Mouse (Mus musculus) midbrain, embryonic 12.5 days (tissue): ENCODE data around the gene Gpatch8. TPM values are rescaled to one million over a fixed set of nuclear protein-coding genes. Genes with fewer than 3 reads are reported as not detected.

ENCODE experiments used
- ATAC-seq: fragments of 200-750 bp; cut with Nextera tagmentation; 2 replicates; pipeline ENCODE4 v1.8.0; 2017; ENCODE audit warnings: low read depth, moderate TSS enrichment, moderate library complexity; ENCODE audit not compliant: low FRiP score
- H3K27ac ChIP-seq: fragments of 300-500 bp; sonication (generic); replicated peaks from 2 replicates; pipeline ENCODE4 v1.5.1; 2016; ENCODE audit warnings: mild to moderate bottlenecking
- H3K27me3 ChIP-seq: fragments of 300-500 bp; sonication (generic); 2 replicates; pipeline ENCODE4 v1.6.1; 2016; ENCODE audit warnings: mild to moderate bottlenecking
- H3K36me3 ChIP-seq: fragments of 300-500 bp; sonication (generic); 2 replicates; pipeline ENCODE4 v1.6.1; 2016
- H3K4me1 ChIP-seq: fragments of 300-500 bp; sonication (generic); 2 replicates; pipeline ENCODE4 v1.6.1; 2016
- H3K4me2 ChIP-seq: fragments of 300-500 bp; sonication (generic); replicated peaks from 2 replicates; pipeline ENCODE4 v1.6.1; 2016; ENCODE audit warnings: mild to moderate bottlenecking, moderate library complexity
- H3K4me3 ChIP-seq: fragments of 300-500 bp; sonication (generic); 2 replicates; pipeline ENCODE4 v1.5.1; 2016; ENCODE audit warnings: mild to moderate bottlenecking
- H3K9ac ChIP-seq: fragments of 300-500 bp; sonication (generic); replicated peaks from 2 replicates; pipeline ENCODE4 v1.6.1; 2016; ENCODE audit warnings: mild to moderate bottlenecking, moderate library complexity
- H3K9me3 ChIP-seq: fragments of 300-500 bp; sonication (generic); 2 replicates; pipeline ENCODE4 v1.6.1; 2016; ENCODE audit warnings: mild to moderate bottlenecking
- WGBS: fragments of 180-500 bp; shearing (Covaris S2); methylation state at CpG from one replicate; pipeline ENCODE4 v1.1.7; 2016; 5-methylcytosine and 5-hydroxymethylcytosine counted together
- polyA plus RNA-seq: library from polyadenylated mRNA; unstranded; fragments of >200 nt; fragmentation: Nextera tagmentation; extraction: Ambion mirVana; gene quantifications from 2 replicates; pipeline ENCODE4 v1.2.1, GENCODE M21; 2016

Gpatch8 gene
- polyA plus RNA-seq, 1 experiment from 2014 or later = 78.5 TPM

- Histone ChIP-seq H3K4me2 (no peak overlapping the region), H3K9me3 (no peaks in the 10 kb centered on the region), H3K27ac (no peak overlapping the region), H3K4me3 (no peak overlapping the region), H3K36me3 (peaks cover 36% of the 10 kb centered on the region), H3K27me3 (no peaks in the 10 kb centered on the region), H3K4me1 (no peaks in the 10 kb centered on the region), H3K9ac (no peak overlapping the region)
- 94% methylated on average over 2 of the region's 2 CpGs for WGBS
- no peak for ATAC-seq
These were observed 68.3 kb downstream of the Gpatch8 start for GRCm38 (mm10) chr11:102487901-102488300.

- Histone ChIP-seq H3K27me3 (no peaks in the 10 kb centered on the region), H3K4me2 (no peak overlapping the region), H3K9me3 (no peaks in the 10 kb centered on the region), H3K36me3 (peaks cover 33% of the 10 kb centered on the region), H3K27ac (no peak overlapping the region), H3K9ac (no peak overlapping the region), H3K4me3 (no peak overlapping the region), H3K4me1 (no peaks in the 10 kb centered on the region)
- no peak for ATAC-seq
- 72% methylated on average over 11 of the region's 11 CpGs for WGBS
These were observed 69.3 kb downstream of the Gpatch8 start for GRCm38 (mm10) chr11:102486733-102487386.

GRCm38 (mm10) chr11:102481779-102482178 is 74.4 kb downstream of the Gpatch8 start:
- no peak for ATAC-seq
- no peak overlapping the region for H3K4me2 ChIP-seq
- no peak overlapping the region for H3K9ac ChIP-seq
- no peaks in the 10 kb centered on the region for H3K4me1 ChIP-seq
- no peaks in the 10 kb centered on the region for H3K27me3 ChIP-seq
- peaks cover 72% of the 10 kb centered on the region for H3K36me3 ChIP-seq
- no peaks in the 10 kb centered on the region for H3K9me3 ChIP-seq
- 96% methylated on average over 10 of the region's 10 CpGs for WGBS
- no peak overlapping the region for H3K4me3 ChIP-seq
- no peak overlapping the region for H3K27ac ChIP-seq

GRCm38 (mm10) chr11:102480897-102481296 is 75.3 kb downstream of the Gpatch8 start:
- Histone ChIP-seq H3K9me3 (no peaks in the 10 kb centered on the region), H3K27ac (no peak overlapping the region), H3K4me2 (no peak overlapping the region), H3K9ac (no peak overlapping the region), H3K4me3 (no peak overlapping the region), H3K36me3 (peaks cover 63% of the 10 kb centered on the region), H3K27me3 (no peaks in the 10 kb centered on the region), H3K4me1 (no peaks in the 10 kb centered on the region)
- no peak for ATAC-seq
- WGBS = 81% methylated on average over 4 of the region's 4 CpGs

GRCm38 (mm10) chr11:102480111-102480510 is 76.1 kb downstream of the Gpatch8 start:
- no peaks in the 10 kb centered on the region for H3K9me3 ChIP-seq
- no peak for ATAC-seq

GRCm38 (mm10) chr11:102479581-102479980 is 76.6 kb downstream of the Gpatch8 start:
- H3K36me3 ChIP-seq = peaks cover 63% of the 10 kb centered on the region
- no peaks in the 10 kb centered on the region for H3K27me3 ChIP-seq
- no peak overlapping the region for H3K9ac ChIP-seq
- H3K4me1 ChIP-seq = no peaks in the 10 kb centered on the region
- H3K4me3 ChIP-seq = no peak overlapping the region
- no peaks in the 10 kb centered on the region for H3K9me3 ChIP-seq
- no peak overlapping the region for H3K4me2 ChIP-seq
- 98% methylated on average over 23 of the region's 23 CpGs for WGBS
- H3K27ac ChIP-seq = no peak overlapping the region
- ATAC-seq = no peak

More at GRCm38 (mm10) chr11:102480111-102480510, 76.1 kb downstream of the Gpatch8 start:
- Histone ChIP-seq H3K27ac (no peak overlapping the region), H3K4me3 (no peak overlapping the region), H3K9ac (no peak overlapping the region), H3K4me1 (no peaks in the 10 kb centered on the region), H3K36me3 (peaks cover 61% of the 10 kb centered on the region), H3K27me3 (no peaks in the 10 kb centered on the region), H3K4me2 (no peak overlapping the region)
- 95% methylated on average over 15 of the region's 15 CpGs for WGBS

- Histone ChIP-seq H3K4me2 (no peak overlapping the region), H3K36me3 (peaks cover 60% of the 10 kb centered on the region), H3K4me1 (no peaks in the 10 kb centered on the region), H3K4me3 (no peak overlapping the region), H3K9me3 (no peaks in the 10 kb centered on the region), H3K9ac (no peak overlapping the region), H3K27ac (no peak overlapping the region), H3K27me3 (no peaks in the 10 kb centered on the region)
- no peak for ATAC-seq
- WGBS = 89% methylated on average over 3 of the region's 3 CpGs
These were observed 77.5 kb downstream of the Gpatch8 start for GRCm38 (mm10) chr11:102478671-102479070.

GRCm38 (mm10) chr11:102475027-102475426 is 81.2 kb downstream of the Gpatch8 start:
- peaks cover 37% of the 10 kb centered on the region for H3K36me3 ChIP-seq
- H3K27me3 ChIP-seq = no peaks in the 10 kb centered on the region
- no peaks in the 10 kb centered on the region for H3K9me3 ChIP-seq
- ATAC-seq = no peak
- no peak overlapping the region for H3K4me3 ChIP-seq
- no peak overlapping the region for H3K27ac ChIP-seq
- no peaks in the 10 kb centered on the region for H3K4me1 ChIP-seq
- no peak overlapping the region for H3K4me2 ChIP-seq
- WGBS = 95% methylated on average over 3 of the region's 3 CpGs
- H3K9ac ChIP-seq = no peak overlapping the region

GRCm38 (mm10) chr11:102469648-102470357 is 86.4 kb downstream of the Gpatch8 start, which contains the start of gene Itga2b:
Gene Itga2b, minus strand, starts transcription at chr11:102470122.
- no peak within 1 kb of the TSS for H3K9ac ChIP-seq
- no peak within 1 kb of the TSS for H3K4me3 ChIP-seq
- H3K36me3 ChIP-seq = 0 out of 2 replicates have a peak, but pooled peaks cover under 1% of the 10 kb centered on the region
- no peak for ATAC-seq
- no peak within 1 kb of the TSS for H3K4me2 ChIP-seq
- 71% methylated on average over 11 of the region's 11 CpGs for WGBS
- peaks cover 20% of the 10 kb centered on the region for H3K4me1 ChIP-seq
- H3K27me3 ChIP-seq = peaks cover 31% of the 10 kb centered on the region
- H3K9me3 ChIP-seq = no peaks in the 10 kb centered on the region
- no peak within 1 kb of the TSS for H3K27ac ChIP-seq

GRCm38 (mm10) chr11:102467041-102467631 is 89.1 kb downstream of the Gpatch8 start:
- WGBS = under 1% methylated on average over 37 of the region's 37 CpGs
- Histone ChIP-seq H3K36me3 (no peaks in the 10 kb centered on the region), H3K9me3 (no peaks in the 10 kb centered on the region), H3K4me1 (peaks cover 20% of the 10 kb centered on the region), H3K27ac (no peak overlapping the region), H3K4me3 (peak overlapping the region; percentile 40), H3K4me2 (peak overlapping the region; percentile 75), H3K9ac (peak overlapping the region; percentile 50), H3K27me3 (peaks cover 42% of the 10 kb centered on the region)
- ATAC-seq = peak; percentile 89

GRCm38 (mm10) chr11:102465713-102466436 is 90.3 kb downstream of the Gpatch8 start:
- no peak for ATAC-seq
- Histone ChIP-seq H3K4me3 (no peak overlapping the region), H3K9me3 (no peaks in the 10 kb centered on the region), H3K27me3 (peaks cover 42% of the 10 kb centered on the region), H3K4me2 (peak overlapping the region; percentile 22; the same call in 1 of the 2 replicates), H3K36me3 (no peaks in the 10 kb centered on the region), H3K9ac (no peak overlapping the region; the same call in 1 of the 2 replicates), H3K4me1 (peaks cover 20% of the 10 kb centered on the region), H3K27ac (no peak overlapping the region)
- 10% methylated on average over 26 of the region's 26 CpGs for WGBS
